Mouse (Mus musculus) embryonic stem cell, embryonic (primary cell): Measurements from ENCODE around the gene Ap3d1.

Experiments
- CTCF ChIA-PET, 4 experiments: fragments of 300-600 bp in 2 of 4; fragments of 350-600 bp in 2 of 4; sonication (Branson Sonifier 250); formaldehyde crosslinking; loops; one replicate each; lab custom pipeline; 2022; ENCODE audit warnings: inconsistent platforms in 2 of 4; lab: Charles Lee
- POLR2A ChIA-PET, 4 experiments: fragments of 300-600 bp in 2 of 4; fragments of 350-600 bp in 2 of 4; sonication (Branson Sonifier 250); formaldehyde crosslinking; loops; one replicate each; lab custom pipeline; 2022; ENCODE audit warnings: antibody characterized with exemption in 4 of 4, inconsistent platforms in 1 of 4; lab: Charles Lee

The Ap3d1 gene

GRCm38 (mm10) chr10:80703643-80704042 is 38.4 kb downstream of the Ap3d1 start:
- ChIA-PET CTCF (interaction anchor here in 2 of 4 experiments (1.0 to 1.5 kb wide), 3 partner anchors 42 to 50 kb away, joined by 3 to 4 read pairs (median 3); no protein-coding TSS in a partner anchor), POLR2A (interaction anchor here in 3 of 4 experiments (0.6 to 9.4 kb wide), 31 partner anchors 8 to 649 kb away, joined by 3 to 124 read pairs (median 6); partner anchors contain the start of genes Abhd17a (in 2 of the 3), Ap3d1 (in 2 of the 3), Mknk2 (in 2 of the 3) and Atp8b3 (in 1 of the 3))

DNA sequence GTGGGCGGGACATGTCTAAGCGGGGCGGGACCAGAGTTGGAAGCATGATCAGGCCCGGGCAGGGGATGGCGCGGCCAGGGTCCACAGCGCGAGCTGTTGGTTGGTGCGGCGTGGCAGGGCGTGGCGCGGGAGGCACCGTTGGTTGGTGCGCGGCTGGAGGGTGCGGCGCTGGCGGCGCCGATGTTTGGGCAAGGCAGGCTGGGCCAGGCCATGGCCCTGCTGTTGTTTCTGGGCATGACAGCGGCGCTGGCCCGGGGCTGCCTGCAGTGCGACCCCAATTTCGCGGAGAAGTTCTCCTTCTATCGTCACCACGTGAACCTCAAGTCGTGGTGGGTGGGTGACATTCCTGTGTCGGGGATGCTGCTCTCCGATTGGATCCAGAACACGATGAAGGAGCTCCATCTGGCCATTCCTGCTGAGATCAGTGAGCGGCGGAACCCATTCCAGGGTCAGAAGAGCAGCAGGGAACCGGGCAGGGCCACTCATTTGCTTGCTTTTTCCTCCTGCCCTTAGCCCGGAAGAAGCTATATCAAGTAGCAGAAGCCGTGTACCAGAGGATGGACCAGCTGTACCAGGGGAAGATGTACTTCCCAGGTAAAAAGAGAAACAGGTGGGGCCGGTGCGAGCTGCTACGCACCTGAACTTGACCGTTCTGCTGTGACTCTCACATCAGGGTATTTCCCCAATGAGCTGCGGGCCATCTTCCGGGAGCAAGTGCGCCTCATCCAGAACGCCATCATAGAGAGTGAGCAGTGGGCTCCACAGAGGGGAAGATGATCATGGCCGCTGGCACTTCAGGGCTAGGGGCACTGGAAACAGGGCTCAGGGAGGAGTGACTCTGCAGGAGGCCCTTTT is 39.3 kb downstream of the Ap3d1 start:
- ChIA-PET CTCF (interaction anchor here in 3 of 4 experiments (0.5 to 1.5 kb wide), 19 partner anchors 15 to 312 kb away, joined by 3 to 5 read pairs (median 4); partner anchors contain the start of genes Gadd45b (in 1 of the 3) and Gng7 (in 1 of the 3)), POLR2A (interaction anchor here (0.6 to 9.4 kb wide), 77 partner anchors 8 to 598 kb away, joined by 3 to 124 read pairs (median 4); partner anchors contain the start of genes Ap3d1 (in 3 of the 4), Abhd17a (in 2 of the 4), Csnk1g2 (in 2 of the 4) and Gadd45b (in 2 of the 4))

GRCm38 (mm10) chr10:80701721-80702535 is 40.1 kb downstream of the Ap3d1 start, which contains the start of the genes Mob3a and Izumo4:
Mob3a (minus strand) TSS chr10:80701977.
Izumo4 (plus strand) TSS chr10:80702184.
- POLR2A ChIA-PET = interaction anchor here (0.6 to 9.4 kb wide), 70 partner anchors 10 to 597 kb away, joined by 3 to 124 read pairs (median 4); partner anchors contain the start of genes Ap3d1 (in 3 of the 4), Abhd17a (in 2 of the 4), Map2k2 (in 2 of the 4) and Mknk2 (in 2 of the 4)

DNA sequence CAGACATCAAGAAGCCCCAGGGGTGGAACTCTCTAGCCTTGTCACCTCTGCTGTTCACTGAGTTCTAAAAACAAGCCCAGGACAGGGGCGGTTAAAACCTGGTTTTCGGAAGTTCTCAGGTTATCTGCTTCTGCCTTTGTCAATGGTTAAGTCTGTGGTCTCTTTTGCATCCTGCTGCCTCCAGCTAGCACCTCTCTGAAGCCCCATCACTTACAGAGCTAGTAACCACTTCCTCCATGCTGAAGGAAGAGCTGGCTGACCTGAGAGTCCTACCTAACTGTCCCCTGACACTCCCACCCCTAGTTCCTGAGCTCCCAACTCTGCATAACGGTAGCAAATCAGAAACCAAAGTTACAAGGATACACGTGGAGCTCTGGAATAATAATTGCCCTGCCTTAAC is 41.3 kb downstream of the Ap3d1 start:
- ChIA-PET POLR2A (interaction anchor here in 3 of 4 experiments (0.5 to 10.4 kb wide), 9 partner anchors 8 to 320 kb away, joined by 3 to 141 read pairs (median 3); partner anchors contain the start of gene Mknk2 (in 1 of the 3)), CTCF (interaction anchor here (0.5 to 1.5 kb wide), 8 partner anchors 40 to 1019 kb away, joined by 3 to 5 read pairs (median 3); partner anchors contain the start of gene Cdc34 (in 1 of the 4))

More at GRCm38 (mm10) chr10:80701721-80702535, 40.1 kb downstream of the Ap3d1 start, which contains the start of the genes Mob3a and Izumo4:
- CTCF ChIA-PET = interaction anchor here in 3 of 4 experiments (0.5 to 1.5 kb wide), 17 partner anchors 14 to 313 kb away, joined by 3 to 5 read pairs (median 4); partner anchors contain the start of genes Gadd45b (in 1 of the 3) and Gng7 (in 1 of the 3)

DNA sequence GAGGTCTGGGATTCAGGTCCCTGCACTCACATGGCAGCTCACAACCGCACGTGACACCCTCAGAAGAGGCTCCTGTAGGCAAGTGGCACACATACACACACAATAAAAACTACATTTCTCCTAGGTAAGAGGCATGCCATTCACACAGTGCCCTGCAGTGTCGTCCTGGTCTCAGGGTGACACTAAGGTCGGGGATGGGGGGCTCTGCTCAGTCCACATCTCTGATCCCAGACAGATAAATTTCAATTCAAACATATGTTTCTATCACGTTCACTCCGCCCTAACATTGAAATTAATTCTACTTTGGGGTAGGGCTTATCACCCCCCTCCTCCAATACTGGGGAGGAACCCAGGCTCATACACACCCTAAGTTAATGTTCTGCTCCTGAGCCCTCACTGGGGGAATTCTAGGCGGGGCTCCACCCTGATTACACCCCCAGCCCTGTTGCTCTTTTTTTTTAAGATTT is 42.0 kb downstream of the Ap3d1 start:
- ChIA-PET CTCF (interaction anchor here in 1 of 4 experiments (0.9 to 1.5 kb wide), 2 partner anchors 13 to 122 kb away, joined by 4 read pairs; no protein-coding TSS in a partner anchor), POLR2A (interaction anchor here in 2 of 4 experiments (0.9 to 10.4 kb wide), 6 partner anchors 10 to 121 kb away, joined by 3 to 141 read pairs (median 6); partner anchors contain the start of genes Mknk2 (in 2 of the 2) and Abhd17a (in 1 of the 2))

DNA sequence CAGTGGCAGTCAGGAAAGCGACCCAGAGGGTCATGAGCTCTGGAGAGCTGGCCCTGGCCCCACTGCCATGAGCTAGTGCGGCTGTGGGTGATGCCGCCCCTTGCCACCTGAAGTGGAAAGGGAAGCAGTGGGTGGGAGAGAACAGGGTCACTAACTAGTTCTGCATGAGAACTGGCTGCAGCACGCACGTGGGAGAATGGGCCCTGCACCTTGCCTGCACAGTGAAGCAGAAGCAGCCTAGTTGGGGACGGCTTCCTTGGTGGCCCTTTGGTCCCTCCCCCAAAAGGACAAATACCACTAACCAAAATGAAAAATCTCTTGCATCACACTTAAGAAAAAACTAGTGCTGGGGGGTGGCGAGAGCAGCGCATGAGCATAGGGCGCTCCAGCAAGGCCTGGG is 43.5 kb downstream of the Ap3d1 start:
- ChIA-PET POLR2A (interaction anchor here in 3 of 4 experiments (0.7 to 10.4 kb wide), 11 partner anchors 11 to 408 kb away, joined by 3 to 141 read pairs (median 3); partner anchors contain the start of genes Mknk2 (in 2 of the 3), Csnk1g2 (in 1 of the 3) and Map2k2 (in 1 of the 3)), CTCF (interaction anchor here in 3 of 4 experiments (0.5 to 1.5 kb wide), 5 partner anchors 11 to 322 kb away, joined by 3 to 4 read pairs (median 3); no protein-coding TSS in a partner anchor)

DNA sequence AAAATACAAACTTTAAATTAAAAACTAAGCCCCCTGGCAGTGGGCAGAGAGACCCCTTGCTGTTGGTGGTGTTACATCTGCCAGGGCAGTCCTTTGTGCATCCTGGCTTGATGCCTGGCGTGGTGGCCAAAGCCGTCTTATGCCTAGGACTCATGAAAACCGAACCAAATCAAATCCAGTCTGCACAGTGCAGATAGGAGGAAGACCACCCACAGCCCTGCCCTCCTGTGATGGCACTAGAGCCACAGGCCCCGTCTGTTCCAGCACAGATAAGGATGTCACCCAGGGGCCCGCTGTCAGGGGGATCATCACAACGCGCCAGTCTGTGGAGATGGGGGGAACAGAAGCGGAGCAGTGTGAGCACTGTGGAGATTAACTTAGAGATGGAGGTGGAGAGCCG is 44.3 kb downstream of the Ap3d1 start:
- CTCF ChIA-PET = interaction anchor here in 2 of 4 experiments (1.2 to 1.5 kb wide), 2 partner anchors 11 to 38 kb away, joined by 3 to 4 read pairs; no protein-coding TSS in a partner anchor
- POLR2A ChIA-PET = interaction anchor here in 3 of 4 experiments (0.7 to 10.4 kb wide), 9 partner anchors 10 to 114 kb away, joined by 3 to 141 read pairs (median 3); partner anchors contain the start of genes Mknk2 (in 2 of the 3) and Csnk1g2 (in 1 of the 3)

DNA sequence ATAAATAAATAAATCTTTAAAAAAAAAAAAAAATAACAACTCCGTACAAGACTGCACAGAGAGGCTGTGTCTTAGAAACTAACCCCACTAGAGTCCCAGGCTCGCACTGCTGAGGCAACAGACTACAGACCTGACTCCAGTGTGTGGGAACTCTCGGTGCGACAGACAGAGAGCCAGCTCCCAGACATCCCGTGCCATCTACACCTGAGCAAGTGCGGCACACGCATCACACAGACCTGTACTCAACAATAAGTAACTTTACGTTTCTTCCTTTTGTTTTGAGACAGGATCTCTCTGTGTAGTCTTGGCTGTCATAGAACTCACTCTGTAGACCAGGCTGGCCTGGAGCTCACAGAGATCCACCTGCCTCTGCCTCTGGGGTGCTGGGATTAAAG is 44.7 kb downstream of the Ap3d1 start:
- POLR2A ChIA-PET = interaction anchor here in 3 of 4 experiments (0.6 to 10.4 kb wide), 10 partner anchors 9 to 107 kb away, joined by 3 to 141 read pairs (median 3); partner anchors contain the start of genes Mknk2 (in 2 of the 3) and Abhd17a (in 1 of the 3)
- CTCF ChIA-PET = interaction anchor here (0.5 to 1.5 kb wide), 6 partner anchors 36 to 294 kb away, joined by 3 to 5 read pairs (median 3); partner anchors contain the start of gene Klf16 (in 1 of the 4)

GRCm38 (mm10) chr10:80696502-80697392 is 45.3 kb downstream of the Ap3d1 start:
- CTCF ChIA-PET = interaction anchor here (0.5 to 1.9 kb wide), 10 partner anchors 9 to 294 kb away, joined by 3 to 7 read pairs (median 3); partner anchors contain the start of genes Klf16 (in 1 of the 4) and Rexo1 (in 1 of the 4)

GRCm38 (mm10) chr10:80695801-80696501 is 46.1 kb downstream of the Ap3d1 start:
- ChIA-PET CTCF (interaction anchor here in 3 of 4 experiments (0.6 to 1.9 kb wide), 13 partner anchors 8 to 293 kb away, joined by 3 to 7 read pairs (median 3); partner anchors contain the start of gene Rexo1 (in 1 of the 3)), POLR2A (interaction anchor here (0.8 to 10.4 kb wide), 25 partner anchors 8 to 135 kb away, joined by 3 to 141 read pairs (median 4); partner anchors contain the start of genes Mknk2 (in 2 of the 4), Rexo1 (in 2 of the 4), Ap3d1 (in 1 of the 4) and Csnk1g2 (in 1 of the 4))

More at GRCm38 (mm10) chr10:80696502-80697392, 45.3 kb downstream of the Ap3d1 start:
- POLR2A ChIA-PET = interaction anchor here (0.6 to 10.4 kb wide), 20 partner anchors 9 to 135 kb away, joined by 3 to 141 read pairs (median 3); partner anchors contain the start of genes Mknk2 (in 2 of the 4), Abhd17a (in 1 of the 4), Ap3d1 (in 1 of the 4) and Rexo1 (in 1 of the 4)

- POLR2A ChIA-PET = interaction anchor here (0.6 to 10.4 kb wide), 19 partner anchors 11 to 134 kb away, joined by 3 to 141 read pairs (median 5); partner anchors contain the start of genes Mknk2 (in 2 of the 4), Ap3d1 (in 1 of the 4), Csnk1g2 (in 1 of the 4) and Rexo1 (in 1 of the 4)
- CTCF ChIA-PET = interaction anchor here in 2 of 4 experiments (0.6 to 1.9 kb wide), 8 partner anchors 11 to 421 kb away, joined by 3 to 6 read pairs (median 4); partner anchors contain the start of gene Rexo1 (in 1 of the 2)
These were observed 46.9 kb downstream of the Ap3d1 start for GRCm38 (mm10) chr10:80695186-80695585.

DNA sequence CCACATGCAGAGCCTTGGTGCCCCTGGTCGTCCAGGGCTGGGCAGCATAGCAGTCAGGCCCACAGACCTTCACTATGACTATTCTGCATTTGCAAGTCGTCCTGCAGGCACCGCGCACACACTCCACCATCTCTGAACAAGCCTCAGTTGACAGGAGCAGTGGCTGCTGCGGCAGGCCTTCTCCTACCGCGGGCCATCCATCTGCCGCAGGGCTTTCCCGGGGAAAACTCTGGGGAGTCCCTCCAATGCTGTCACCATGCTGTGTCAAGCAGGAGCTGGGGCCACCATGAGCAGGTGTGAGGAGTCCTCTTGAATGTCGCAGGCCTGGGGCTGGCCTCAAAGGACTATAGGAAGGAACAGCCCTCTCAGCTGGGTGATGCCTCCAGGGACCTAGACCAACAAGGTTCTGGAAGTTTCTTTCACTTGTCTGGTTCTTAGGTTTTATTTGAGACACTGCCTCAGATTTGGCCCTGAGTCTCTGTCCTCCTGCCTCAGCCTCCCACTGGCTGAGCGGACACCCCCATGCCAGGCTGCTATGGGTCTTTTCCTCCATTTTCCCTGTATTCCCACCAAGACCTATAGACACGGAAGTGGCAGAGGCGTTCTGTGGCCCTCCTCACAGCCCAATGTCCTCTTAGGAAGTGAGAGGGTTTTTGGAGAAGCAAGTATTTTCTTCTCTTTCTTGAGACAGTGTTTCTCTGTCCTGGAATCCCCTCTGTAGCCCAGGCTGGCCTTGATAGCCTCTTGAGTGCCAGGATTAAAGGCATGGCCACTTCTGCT is 47.7 kb downstream of the Ap3d1 start:
- ChIA-PET CTCF (interaction anchor here in 1 of 4 experiments (0.6 to 1.2 kb wide), 5 partner anchors 10 to 422 kb away, joined by 3 to 5 read pairs (median 4); no protein-coding TSS in a partner anchor), POLR2A (interaction anchor here (0.9 to 10.4 kb wide), 13 partner anchors 9 to 73 kb away, joined by 3 to 141 read pairs (median 5); partner anchors contain the start of genes Mknk2 (in 2 of the 4) and Csnk1g2 (in 1 of the 4))
